Mouse (Mus musculus) lung, postnatal 0 days (tissue): ENCODE measurements around the gene Eme1. TPM values are rescaled to one million over a fixed set of nuclear protein-coding genes. Genes with fewer than 3 reads are reported as not detected.

Experiments
- ATAC-seq: fragments of 200-750 bp; cut with Nextera tagmentation; 2 replicates; pipeline ENCODE4 v1.8.0; 2017; ENCODE audit warnings: moderate library complexity
- DNase-seq: peaks from one replicate; pipeline ENCODE4 v3.0.0-alpha.2; 2016; ENCODE audit warnings: low spot score
- H3K27ac ChIP-seq: fragments of 300-500 bp; sonication (generic); 2 replicates; pipeline ENCODE4 v1.5.1; 2014; ENCODE audit warnings: antibody characterized with exemption, mild to moderate bottlenecking, low read length, mixed read lengths
- H3K27me3 ChIP-seq: fragments of 300-500 bp; sonication (generic); replicated peaks from 2 replicates; pipeline ENCODE4 v1.6.1; 2014; ENCODE audit warnings: low read length, mixed read lengths; ENCODE audit not compliant: insufficient read depth
- H3K36me3 ChIP-seq: fragments of 300-500 bp; sonication (generic); 2 replicates; pipeline ENCODE4 v1.6.1; 2014; ENCODE audit warnings: low read length, mixed read lengths; ENCODE audit not compliant: insufficient read depth
- H3K4me1 ChIP-seq: fragments of 300-500 bp; sonication (generic); 2 replicates; pipeline ENCODE4 v1.6.1; 2014; ENCODE audit warnings: antibody characterized with exemption, low read depth, low read length, mixed read lengths; ENCODE audit not compliant: insufficient read depth
- H3K4me2 ChIP-seq: fragments of 300-500 bp; sonication (generic); replicated peaks from 2 replicates; pipeline ENCODE4 v1.6.1; 2014; ENCODE audit warnings: low read depth, mild to moderate bottlenecking, low read length, moderate library complexity, mixed read lengths
- H3K4me3 ChIP-seq: fragments of 300-500 bp; sonication (generic); 2 replicates; pipeline ENCODE4 v1.5.1; 2014; ENCODE audit warnings: low read depth, low read length
- H3K9ac ChIP-seq: fragments of 300-500 bp; sonication (generic); replicated peaks from 2 replicates; pipeline ENCODE4 v1.6.1; 2014; ENCODE audit warnings: low read depth, mild to moderate bottlenecking
- H3K9me3 ChIP-seq: fragments of 300-500 bp; sonication (generic); 2 replicates; pipeline ENCODE4 v1.6.1; 2016; ENCODE audit warnings: low read length, mixed read lengths
- CTCF ChIP-seq: IDR thresholded peaks from 2 replicates; pipeline ENCODE4 v1.5.1; 2016; ENCODE audit warnings: antibody characterized with exemption, mild to moderate bottlenecking
- EP300 ChIP-seq: IDR thresholded peaks from 2 replicates; pipeline ENCODE4 v1.6.1; 2016; ENCODE audit warnings: antibody characterized with exemption, mild to moderate bottlenecking, control low read depth
- WGBS: fragments of 180-500 bp; shearing (Covaris S2); extraction: QIAGEN DNeasy Blood & Tissue Kit; methylation state at CpG from one replicate; pipeline ENCODE4 v1.1.7; 2014; 5-methylcytosine and 5-hydroxymethylcytosine counted together
- polyA plus RNA-seq: library from polyadenylated mRNA; unstranded; fragments of >200 nt; fragmentation: Nextera tagmentation; extraction: Ambion mirVana; gene quantifications from 2 replicates; pipeline ENCODE4 v1.2.1, GENCODE M21; 2015

The Eme1 gene
- polyA plus RNA-seq, 1 experiment from 2014 or later, result 0.87 TPM

DNA sequence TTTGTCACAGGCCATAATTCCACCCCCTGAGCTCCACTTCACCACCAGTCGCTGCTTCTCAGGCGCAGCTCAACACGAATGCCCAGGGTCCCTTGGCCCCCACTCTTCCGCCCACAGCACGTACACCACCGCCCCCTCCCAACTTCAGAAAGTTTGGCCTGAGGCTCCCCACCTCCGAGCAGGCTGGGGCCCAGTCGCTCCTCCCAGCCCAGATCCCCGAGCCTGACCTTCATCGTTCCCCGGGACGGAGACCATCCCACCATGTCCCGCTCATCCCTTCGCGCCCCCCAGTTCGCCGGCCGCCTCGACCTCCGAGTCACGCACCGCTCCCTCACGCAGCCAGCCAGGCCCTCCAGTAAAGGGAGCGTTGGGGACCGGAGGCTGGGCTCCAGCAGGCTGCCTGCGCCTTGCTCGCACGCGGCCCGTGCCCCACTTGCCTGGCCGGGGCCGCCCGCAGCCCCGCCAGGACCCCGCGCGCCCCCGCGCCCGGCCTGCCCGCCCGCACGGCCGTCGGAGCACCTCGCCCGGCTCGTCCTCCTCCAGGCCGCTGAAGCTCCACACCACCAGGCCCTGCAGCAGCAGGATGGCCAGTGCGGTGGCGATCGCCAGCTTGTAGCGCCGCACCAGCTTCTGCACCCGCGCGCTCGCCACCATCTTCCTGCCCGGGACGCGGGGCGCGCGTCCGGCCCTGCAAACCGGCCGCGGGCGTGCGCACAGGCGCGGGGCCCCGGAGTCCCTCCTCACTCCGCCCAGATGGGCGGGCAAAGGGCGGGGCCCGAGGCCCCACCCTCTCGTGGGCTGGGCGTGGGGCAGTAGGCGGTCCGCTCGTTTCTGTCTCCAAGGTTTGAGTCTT lies 23.2 kb upstream of the Eme1 start, which contains the start of gene Xylt2:
Xylt2 (minus strand) TSS at position 762 of the 853 bp plus-strand sequence.
- Histone ChIP-seq H3K36me3 (no peaks in the 10 kb centered on the region), H3K9me3 (no peaks in the 10 kb centered on the region), H3K27me3 (no peaks in the 10 kb centered on the region), H3K4me3 (peak within 1 kb of the TSS; percentile 99), H3K4me1 (peaks cover 7% of the 10 kb centered on the region; the same call in 1 of the 2 replicates), H3K4me2 (peak within 1 kb of the TSS; percentile 97), H3K9ac (peak within 1 kb of the TSS; percentile 89), H3K27ac (peak within 1 kb of the TSS; percentile 26; the same call in 1 of the 2 replicates)
- DNase-seq, result peak; percentile 91
- peak; percentile 98 for ATAC-seq
- under 1% methylated on average over 61 of the region's 82 CpGs for WGBS
- TF ChIP-seq CTCF (0 out of 2 replicates have a peak, but pooled peaks have one; percentile 3), EP300 (no peak)

DNA sequence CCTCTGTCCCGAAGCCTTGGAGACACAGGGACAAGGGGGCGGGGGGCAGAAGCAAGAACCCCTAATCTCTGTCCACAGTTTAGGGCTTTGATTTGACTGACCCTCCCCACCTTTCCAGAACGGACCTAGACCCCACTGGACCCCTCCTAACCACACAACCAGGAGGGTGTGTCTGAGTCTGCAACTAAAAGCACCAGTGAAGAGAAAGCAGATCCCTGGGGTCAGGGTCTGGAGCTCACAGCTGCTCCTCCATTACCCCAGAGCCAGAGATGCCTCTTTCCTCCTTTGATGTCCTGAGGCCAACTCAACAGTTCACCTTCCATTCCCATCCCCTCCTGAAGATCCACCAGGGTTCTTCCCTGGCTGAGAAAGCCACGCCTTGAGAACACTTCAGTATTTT lies 22.5 kb upstream of the Eme1 start:
- TF ChIP-seq EP300 (no peak), CTCF (no peak)
- Histone ChIP-seq H3K4me2 (peak overlapping the region; percentile 97), H3K9me3 (no peaks in the 10 kb centered on the region), H3K27ac (no peak overlapping the region), H3K27me3 (no peaks in the 10 kb centered on the region), H3K9ac (peak overlapping the region; percentile 89), H3K36me3 (no peaks in the 10 kb centered on the region), H3K4me1 (peaks cover 7% of the 10 kb centered on the region; the same call in 1 of the 2 replicates), H3K4me3 (peak overlapping the region; percentile 99)
- 42% methylated on average over 4 of the region's 4 CpGs for WGBS
- no peak for ATAC-seq
- DNase-seq, result no peak

DNA sequence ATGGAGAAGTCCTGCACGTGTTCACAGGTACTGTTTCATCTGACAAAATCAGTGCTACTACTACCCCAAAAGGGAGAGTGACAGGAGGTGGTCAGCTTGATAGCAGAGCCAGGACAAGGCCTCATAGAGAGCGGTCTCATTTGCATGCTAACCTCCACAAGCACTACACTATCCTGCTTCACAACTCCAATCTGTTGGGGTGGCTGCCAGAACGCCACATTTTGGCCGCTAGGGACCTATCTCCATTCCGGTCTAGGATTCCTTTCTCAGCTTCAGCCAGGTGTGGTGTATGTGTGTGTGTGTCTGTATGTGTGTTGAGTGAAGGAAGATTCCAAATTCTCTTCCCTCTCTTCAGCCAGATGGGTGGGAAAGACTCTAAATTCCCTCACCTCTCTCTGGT lies 21.7 kb upstream of the Eme1 start:
- WGBS, result 72% methylated on average over 5 of the region's 5 CpGs

DNA sequence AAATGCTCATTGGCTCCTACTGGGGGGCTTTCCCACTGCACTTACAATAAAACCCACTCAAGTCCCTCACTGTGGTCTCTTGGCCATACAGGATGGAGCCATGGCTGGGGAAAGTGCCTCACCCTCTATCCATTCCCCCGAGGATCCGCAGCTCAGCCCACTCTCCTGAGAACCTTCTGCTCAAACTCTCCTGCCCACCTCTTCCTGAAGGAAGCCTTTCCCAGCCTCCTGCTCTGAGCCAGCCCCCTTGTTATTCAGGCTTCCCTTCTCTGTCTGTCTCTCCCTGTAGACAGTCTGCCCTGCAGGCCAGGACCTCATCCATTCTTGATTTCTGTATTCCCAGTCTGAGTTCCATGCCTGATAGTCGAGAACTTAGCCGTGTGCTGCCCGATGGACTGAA lies 21.2 kb upstream of the Eme1 start:
- Histone ChIP-seq H3K4me2 (no peak overlapping the region), H3K36me3 (0 out of 2 replicates have a peak, but pooled peaks cover 3% of the 10 kb centered on the region), H3K27me3 (no peaks in the 10 kb centered on the region), H3K27ac (no peak overlapping the region), H3K9me3 (no peaks in the 10 kb centered on the region), H3K4me3 (no peak overlapping the region), H3K4me1 (peaks cover 7% of the 10 kb centered on the region; the same call in 1 of the 2 replicates), H3K9ac (no peak overlapping the region)
- 73% methylated on average over 5 of the region's 5 CpGs for WGBS
- TF ChIP-seq CTCF, result no peak
- TF ChIP-seq EP300, result no peak
- ATAC-seq (no peak), DNase-seq (no peak)

More for the DNA sequence above, 21.7 kb upstream of the Eme1 start:
- no peak for TF ChIP-seq EP300
- TF ChIP-seq CTCF, result peak; percentile 8; the same call in 1 of the 2 replicates
- ATAC-seq (no peak), DNase-seq (no peak)
- H3K9ac ChIP-seq, result no peak overlapping the region
- H3K27me3 ChIP-seq, result no peaks in the 10 kb centered on the region
- H3K27ac ChIP-seq, result no peak overlapping the region
- H3K36me3 ChIP-seq, result no peaks in the 10 kb centered on the region
- H3K4me2 ChIP-seq, result 0 out of 2 replicates have a peak overlapping the region, but pooled peaks have one; percentile 97
- peaks cover 7% of the 10 kb centered on the region; the same call in 1 of the 2 replicates for H3K4me1 ChIP-seq
- H3K9me3 ChIP-seq, result no peaks in the 10 kb centered on the region
- H3K4me3 ChIP-seq, result no peak overlapping the region

DNA sequence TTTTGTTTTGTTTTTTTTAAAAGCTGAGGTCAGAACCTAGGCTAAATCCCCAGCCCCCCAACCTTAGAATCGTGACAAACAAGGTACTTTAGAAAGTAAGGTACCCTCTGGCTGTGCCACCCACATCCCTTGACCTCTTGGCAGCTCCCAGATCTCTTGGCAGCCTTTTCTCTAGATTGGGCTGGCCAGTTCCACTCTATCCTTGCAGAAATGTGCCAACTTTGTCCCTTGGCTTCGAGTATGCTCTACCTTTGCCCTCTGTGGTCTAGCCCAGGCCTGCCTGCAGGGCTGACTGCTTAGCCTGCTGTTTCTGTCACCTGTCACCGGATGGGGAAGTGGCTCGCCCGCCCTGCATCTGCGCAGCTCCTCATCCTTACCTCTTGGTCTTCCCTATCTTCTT lies 11.5 kb upstream of the Eme1 start:
- Histone ChIP-seq H3K4me2 (no peak overlapping the region), H3K4me1 (no peaks in the 10 kb centered on the region), H3K9ac (no peak overlapping the region), H3K27me3 (no peaks in the 10 kb centered on the region), H3K4me3 (no peak overlapping the region), H3K27ac (no peak overlapping the region), H3K9me3 (no peaks in the 10 kb centered on the region), H3K36me3 (peaks cover 37% of the 10 kb centered on the region)
- ATAC-seq (no peak), DNase-seq (no peak)
- TF ChIP-seq EP300 (no peak), CTCF (no peak)
- 89% methylated on average over 6 of the region's 6 CpGs for WGBS

DNA sequence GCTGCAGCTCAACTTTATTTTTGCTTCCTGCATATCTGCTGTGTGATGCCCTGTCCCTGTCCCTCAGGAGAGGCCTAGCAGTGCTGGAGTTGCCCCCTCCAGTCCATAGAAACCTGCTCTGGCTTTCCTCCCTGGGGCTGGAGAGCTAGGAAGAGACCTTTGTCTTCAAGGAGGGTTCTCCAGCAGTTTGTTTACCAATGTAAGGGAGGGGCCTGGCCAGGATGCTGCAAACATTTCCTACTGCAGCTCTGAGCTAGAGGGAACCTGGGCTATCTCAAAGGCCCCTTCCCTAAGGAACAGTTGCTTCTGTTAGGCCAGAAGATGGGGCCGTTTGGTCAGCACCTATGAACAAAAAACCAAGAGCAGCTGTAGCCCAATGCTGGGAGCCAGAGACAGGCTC lies 7.6 kb upstream of the Eme1 start:
- Histone ChIP-seq H3K4me3 (no peak overlapping the region), H3K4me2 (no peak overlapping the region), H3K36me3 (peaks cover 21% of the 10 kb centered on the region), H3K27me3 (no peaks in the 10 kb centered on the region), H3K9ac (no peak overlapping the region), H3K9me3 (no peaks in the 10 kb centered on the region), H3K4me1 (no peaks in the 10 kb centered on the region), H3K27ac (no peak overlapping the region)
- DNase-seq (no peak), ATAC-seq (peak; percentile 61; the same call in 1 of the 2 replicates)
- TF ChIP-seq CTCF (no peak), EP300 (no peak)
- 43% methylated on average over 1 of the region's 1 CpGs for WGBS
